Mouse (Mus musculus): ENCODE results near the gene Zfp628. TPM values are rescaled to one million over a fixed set of nuclear protein-coding genes. Genes with fewer than 3 reads are reported as not detected.

Zfp628 gene
- polyA plus RNA-seq, 1 experiment from 2014 or later, result 4.0 TPM

- Histone ChIP-seq H3K36me3 (ENCODE audit: control insufficient read depth, insufficient read depth, low read length) (no peaks in the 10 kb centered on the region), H3K9ac (ENCODE audit: low read length) (no peak overlapping the region), H3K27me3 (replicated peaks; ENCODE audit: control insufficient read depth, insufficient read depth, low read length) (no peaks in the 10 kb centered on the region), H3K9me3 (ENCODE audit: control insufficient read depth, low read length) (0 out of 2 replicates have a peak, but pooled peaks cover 4% of the 10 kb centered on the region), H3K4me3 (ENCODE audit: low read depth, low read length) (no peak overlapping the region), H3K27ac (ENCODE audit: low read depth) (no peak overlapping the region), H3K4me1 (replicated peaks; ENCODE audit: control insufficient read depth, insufficient read depth, low read length) (0 out of 2 replicates have a peak, but pooled peaks cover 1% of the 10 kb centered on the region), H3K4me2 (ENCODE audit: low read length) (no peak overlapping the region)
- ATAC-seq (replicated peaks; ENCODE audit: low FRiP score, low TSS enrichment, low read depth), result no peak
- peak; percentile 76 for DNase-seq (ENCODE audit: low spot score)
- 40% methylated on average over 2 of the region's 2 CpGs for WGBS
Observed at GRCm38 (mm10) chr7:4938456-4938855, 23.4 kb downstream of the Zfp628 start.

- Histone ChIP-seq H3K27me3 (replicated peaks; ENCODE audit: control insufficient read depth, insufficient read depth, low read length) (no peaks in the 10 kb centered on the region), H3K9ac (ENCODE audit: low read length) (no peak overlapping the region), H3K9me3 (ENCODE audit: control insufficient read depth, low read length) (no peaks in the 10 kb centered on the region), H3K36me3 (ENCODE audit: control insufficient read depth, insufficient read depth, low read length) (no peaks in the 10 kb centered on the region), H3K4me3 (ENCODE audit: low read depth, low read length) (no peak overlapping the region), H3K4me1 (replicated peaks; ENCODE audit: control insufficient read depth, insufficient read depth, low read length) (0 out of 2 replicates have a peak, but pooled peaks cover 3% of the 10 kb centered on the region), H3K4me2 (ENCODE audit: low read length) (no peak overlapping the region), H3K27ac (ENCODE audit: low read depth) (no peak overlapping the region)
- peak; percentile 93 for DNase-seq (ENCODE audit: low spot score)
- 14% methylated on average over 9 of the region's 9 CpGs for WGBS
- peak; percentile 68 for ATAC-seq (replicated peaks; ENCODE audit: low FRiP score, low TSS enrichment, low read depth)
Observed at GRCm38 (mm10) chr7:4940068-4940479, 25.1 kb downstream of the Zfp628 start.

GRCm38 (mm10) chr7:4942673-4943072 lies 27.7 kb downstream of the Zfp628 start:
- no peaks in the 10 kb centered on the region for H3K27me3 ChIP-seq (replicated peaks; ENCODE audit: control insufficient read depth, insufficient read depth, low read length)
- H3K9me3 ChIP-seq (ENCODE audit: control insufficient read depth, low read length), result no peaks in the 10 kb centered on the region
- no peak overlapping the region for H3K9ac ChIP-seq (ENCODE audit: low read length)
- H3K4me3 ChIP-seq (ENCODE audit: low read depth, low read length), result no peak overlapping the region
- H3K4me1 ChIP-seq (replicated peaks; ENCODE audit: control insufficient read depth, insufficient read depth, low read length), result 0 out of 2 replicates have a peak, but pooled peaks cover 3% of the 10 kb centered on the region
- no peak overlapping the region for H3K4me2 ChIP-seq (ENCODE audit: low read length)
- ATAC-seq (replicated peaks; ENCODE audit: low FRiP score, low TSS enrichment, low read depth) (no peak), DNase-seq (ENCODE audit: low spot score) (no peak)
- no peaks in the 10 kb centered on the region for H3K36me3 ChIP-seq (ENCODE audit: control insufficient read depth, insufficient read depth, low read length)
- WGBS, result 56% methylated on average over 5 of the region's 5 CpGs
- no peak overlapping the region for H3K27ac ChIP-seq (ENCODE audit: low read depth)

GRCm38 (mm10) chr7:4943223-4943815 lies 28.3 kb downstream of the Zfp628 start:
- DNase-seq (ENCODE audit: low spot score), result peak; percentile 97
- peak overlapping the region; percentile 29 for H3K4me3 ChIP-seq (ENCODE audit: low read depth, low read length)
- H3K4me1 ChIP-seq (replicated peaks; ENCODE audit: control insufficient read depth, insufficient read depth, low read length), result 0 out of 2 replicates have a peak, but pooled peaks cover 3% of the 10 kb centered on the region
- 14% methylated on average over 15 of the region's 15 CpGs for WGBS
- H3K27ac ChIP-seq (ENCODE audit: low read depth), result no peak overlapping the region
- peak; percentile 72 for ATAC-seq (replicated peaks; ENCODE audit: low FRiP score, low TSS enrichment, low read depth)
- peak overlapping the region; percentile 53 for H3K4me2 ChIP-seq (ENCODE audit: low read length)
- H3K9ac ChIP-seq (ENCODE audit: low read length), result no peak overlapping the region
- no peaks in the 10 kb centered on the region for H3K36me3 ChIP-seq (ENCODE audit: control insufficient read depth, insufficient read depth, low read length)
- no peaks in the 10 kb centered on the region for H3K27me3 ChIP-seq (replicated peaks; ENCODE audit: control insufficient read depth, insufficient read depth, low read length)
- H3K9me3 ChIP-seq (ENCODE audit: control insufficient read depth, low read length), result no peaks in the 10 kb centered on the region

GRCm38 (mm10) chr7:4947855-4948254 lies 32.8 kb downstream of the Zfp628 start:
- H3K4me2 ChIP-seq (ENCODE audit: low read length), result no peak overlapping the region
- no peak overlapping the region for H3K4me3 ChIP-seq (ENCODE audit: low read depth, low read length)
- WGBS, result 32% methylated on average over 2 of the region's 2 CpGs
- no peak overlapping the region for H3K27ac ChIP-seq (ENCODE audit: low read depth)
- no peaks in the 10 kb centered on the region for H3K9me3 ChIP-seq (ENCODE audit: control insufficient read depth, low read length)
- no peaks in the 10 kb centered on the region for H3K27me3 ChIP-seq (replicated peaks; ENCODE audit: control insufficient read depth, insufficient read depth, low read length)
- no peak overlapping the region for H3K9ac ChIP-seq (ENCODE audit: low read length)
- ATAC-seq (replicated peaks; ENCODE audit: low FRiP score, low TSS enrichment, low read depth) (no peak), DNase-seq (ENCODE audit: low spot score) (no peak)
- 0 out of 2 replicates have a peak, but pooled peaks cover 3% of the 10 kb centered on the region for H3K4me1 ChIP-seq (replicated peaks; ENCODE audit: control insufficient read depth, insufficient read depth, low read length)
- H3K36me3 ChIP-seq (ENCODE audit: control insufficient read depth, insufficient read depth, low read length), result no peaks in the 10 kb centered on the region

GRCm38 (mm10) chr7:4948386-4948785 lies 33.4 kb downstream of the Zfp628 start:
- no peak for ATAC-seq (replicated peaks; ENCODE audit: low FRiP score, low TSS enrichment, low read depth)
- Histone ChIP-seq H3K9me3 (ENCODE audit: control insufficient read depth, low read length) (no peaks in the 10 kb centered on the region), H3K27me3 (replicated peaks; ENCODE audit: control insufficient read depth, insufficient read depth, low read length) (no peaks in the 10 kb centered on the region), H3K4me3 (ENCODE audit: low read depth, low read length) (no peak overlapping the region), H3K4me1 (replicated peaks; ENCODE audit: control insufficient read depth, insufficient read depth, low read length) (0 out of 2 replicates have a peak, but pooled peaks cover 2% of the 10 kb centered on the region), H3K4me2 (ENCODE audit: low read length) (no peak overlapping the region), H3K9ac (ENCODE audit: low read length) (no peak overlapping the region), H3K36me3 (ENCODE audit: control insufficient read depth, insufficient read depth, low read length) (no peaks in the 10 kb centered on the region), H3K27ac (ENCODE audit: low read depth) (no peak overlapping the region)
- no peak for DNase-seq (ENCODE audit: low spot score)
- WGBS, result 51% methylated on average over 6 of the region's 6 CpGs

GRCm38 (mm10) chr7:4950561-4951342 lies 35.7 kb downstream of the Zfp628 start:
- Histone ChIP-seq H3K4me2 (ENCODE audit: low read length) (no peak overlapping the region), H3K4me1 (replicated peaks; ENCODE audit: control insufficient read depth, insufficient read depth, low read length) (peaks cover 3% of the 10 kb centered on the region; the same call in 1 of the 2 replicates), H3K27ac (ENCODE audit: low read depth) (no peak overlapping the region), H3K27me3 (replicated peaks; ENCODE audit: control insufficient read depth, insufficient read depth, low read length) (no peaks in the 10 kb centered on the region), H3K9me3 (ENCODE audit: control insufficient read depth, low read length) (no peaks in the 10 kb centered on the region), H3K4me3 (ENCODE audit: low read depth, low read length) (no peak overlapping the region), H3K9ac (ENCODE audit: low read length) (no peak overlapping the region), H3K36me3 (ENCODE audit: control insufficient read depth, insufficient read depth, low read length) (no peaks in the 10 kb centered on the region)
- no peak for DNase-seq (ENCODE audit: low spot score)
- WGBS, result 81% methylated on average over 19 of the region's 19 CpGs
- no peak; the same call in none of the 2 replicates for ATAC-seq (replicated peaks; ENCODE audit: low FRiP score, low TSS enrichment, low read depth)

DNA sequence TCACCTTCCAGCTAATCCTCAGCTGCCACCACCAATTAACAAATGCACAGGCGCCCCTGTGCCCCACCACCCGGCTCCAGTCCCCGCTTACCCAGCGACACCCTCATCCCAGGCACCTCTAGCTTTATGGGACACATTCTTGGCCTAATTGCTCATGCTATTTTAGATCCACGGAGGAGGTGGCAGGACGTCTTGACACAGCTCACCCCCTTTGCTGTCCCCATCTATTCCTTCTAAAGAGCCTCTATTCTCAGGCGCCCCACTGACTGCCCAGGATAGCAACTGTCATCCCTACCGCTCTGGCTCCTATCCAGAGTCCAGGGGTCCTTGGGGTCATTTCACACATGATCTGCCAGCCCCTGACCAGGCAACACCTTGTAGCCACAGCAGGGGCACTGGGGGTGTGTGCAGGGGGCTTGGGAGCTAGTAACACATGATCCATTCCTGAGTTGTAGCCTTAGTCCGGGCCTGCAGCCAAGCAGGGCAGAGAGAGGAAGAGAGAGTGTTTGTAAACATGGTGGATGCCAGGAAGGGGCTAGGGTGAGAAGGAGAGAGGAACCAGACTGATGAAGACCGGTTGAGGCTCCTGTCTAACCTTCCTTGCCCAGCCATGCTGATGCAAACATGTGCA lies 38.9 kb downstream of the Zfp628 start:
- no peak overlapping the region for H3K4me2 ChIP-seq (ENCODE audit: low read length)
- DNase-seq (ENCODE audit: low spot score), result no peak

More for the DNA sequence above, 38.9 kb downstream of the Zfp628 start:
- H3K27me3 ChIP-seq (replicated peaks; ENCODE audit: control insufficient read depth, insufficient read depth, low read length), result no peaks in the 10 kb centered on the region
- H3K4me3 ChIP-seq (ENCODE audit: low read depth, low read length), result no peak overlapping the region
- no peaks in the 10 kb centered on the region for H3K9me3 ChIP-seq (ENCODE audit: control insufficient read depth, low read length)
- peaks cover 3% of the 10 kb centered on the region; the same call in 1 of the 2 replicates for H3K4me1 ChIP-seq (replicated peaks; ENCODE audit: control insufficient read depth, insufficient read depth, low read length)
- no peaks in the 10 kb centered on the region for H3K36me3 ChIP-seq (ENCODE audit: control insufficient read depth, insufficient read depth, low read length)
- WGBS, result 19% methylated on average over 10 of the region's 10 CpGs
- no peak overlapping the region for H3K27ac ChIP-seq (ENCODE audit: low read depth)
- no peak overlapping the region for H3K9ac ChIP-seq (ENCODE audit: low read length)
- no peak for ATAC-seq (replicated peaks; ENCODE audit: low FRiP score, low TSS enrichment, low read depth)

Measured in intestine, embryonic 14.5 days (tissue).